In the genomic region with DNA sequence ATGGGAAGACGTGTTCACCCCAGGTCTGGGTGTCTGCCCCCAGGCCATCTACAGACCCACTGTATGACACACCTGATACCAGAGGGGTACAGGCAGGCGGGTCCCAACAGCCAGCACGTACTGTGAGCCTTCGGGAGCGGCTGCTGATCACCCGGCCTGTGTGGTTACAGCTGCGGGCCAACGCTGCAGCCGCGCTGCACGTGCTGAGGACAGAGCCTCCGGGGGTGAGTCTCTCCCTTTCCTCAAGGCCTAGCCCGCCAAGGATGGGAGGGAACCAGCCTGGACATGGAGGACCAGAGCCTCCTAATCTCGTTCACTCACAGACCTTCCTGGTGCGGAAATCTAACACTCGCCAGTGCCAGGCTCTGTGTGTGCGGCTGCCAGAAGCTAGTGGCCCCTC, we compare ENCODE assay signal across 8 mouse cellular contexts. TPM values are rescaled to one million over a fixed set of nuclear protein-coding genes. Genes with fewer than 3 reads are reported as not detected.
A peak's percentile ranks its signal among the peaks of the same experiment; 100 is the strongest.
DNase-seq lines count a peak whose midpoint lies in the region; ATAC-seq and TF ChIP-seq lines count a peak whose summit lies in the region.

No protein-coding gene starts in this region.

- H3K27ac ChIP-seq in kidney, embryonic 16.5 days (ENCODE audit: low read length): peak overlapping the region; percentile 11; the same call in 1 of the 2 replicates
- peak overlapping the region; percentile 84 for H3K27ac ChIP-seq in cortical plate, adult 2 months (ENCODE audit: insufficient read depth, low read length)
- H3K27ac ChIP-seq in hindbrain, embryonic 15.5 days (replicated peaks): no peak overlapping the region
- H3K27ac ChIP-seq in midbrain, embryonic 16.5 days (ENCODE audit: low read length): no peak overlapping the region

- TF ChIP-seq POLR2A in cortical plate, adult 2 months (IDR thresholded peaks at IDR 0.05; ENCODE audit: extremely low read depth, insufficient read depth, low read length): no peak

- peak overlapping the region; percentile 51 for H3K9ac ChIP-seq in kidney, embryonic 16.5 days (replicated peaks; ENCODE audit: low read length)
- H3K9ac ChIP-seq in hindbrain, embryonic 15.5 days: no peak overlapping the region
- peak overlapping the region; percentile 36; the same call in 1 of the 2 replicates for H3K9ac ChIP-seq in midbrain, embryonic 16.5 days (ENCODE audit: low read depth, low read length)

- peak overlapping the region; percentile 43 for H3K4me3 ChIP-seq in kidney, embryonic 16.5 days (ENCODE audit: low read length)
- H3K4me3 ChIP-seq in cortical plate, adult 2 months (ENCODE audit: insufficient read depth, low read length): peak overlapping the region; percentile 58
- H3K4me3 ChIP-seq in hindbrain, embryonic 15.5 days: 0 out of 2 replicates have a peak overlapping the region, but pooled peaks have one; percentile 3
- no peak overlapping the region for H3K4me3 ChIP-seq in midbrain, embryonic 16.5 days (ENCODE audit: low read depth, low read length)

- peak; percentile 28 for ATAC-seq in kidney, embryonic 16.5 days (ENCODE audit: low FRiP score, low TSS enrichment)
- ATAC-seq in hindbrain, embryonic 15.5 days (ENCODE audit: low FRiP score, low read depth): no peak
- ATAC-seq in midbrain, embryonic 16.5 days: no peak
- no peak for ATAC-seq in CD4-positive, CD25-positive, alpha-beta regulatory T cell, adult 4 months

- peak overlapping the region; percentile 46 for H3K4me2 ChIP-seq in kidney, embryonic 16.5 days (replicated peaks; ENCODE audit: low read depth, low read length)
- peak overlapping the region; percentile 16; the same call in 1 of the 2 replicates for H3K4me2 ChIP-seq in hindbrain, embryonic 15.5 days
- peak overlapping the region; percentile 9; the same call in 1 of the 2 replicates for H3K4me2 ChIP-seq in midbrain, embryonic 16.5 days (ENCODE audit: low read length)

- H3K27me3 ChIP-seq in kidney, embryonic 16.5 days (ENCODE audit: insufficient read depth, low read length): peaks cover 7% of the 10 kb centered on the region; the same call in 1 of the 2 replicates
- H3K27me3 ChIP-seq in hindbrain, embryonic 15.5 days: peaks cover 38% of the 10 kb centered on the region
- H3K27me3 ChIP-seq in midbrain, embryonic 16.5 days (ENCODE audit: control insufficient read depth, insufficient read depth, low read depth, low read length): peaks cover 35% of the 10 kb centered on the region

- no peaks in the 10 kb centered on the region for H3K9me3 ChIP-seq in kidney, embryonic 16.5 days (ENCODE audit: low read length)
- no peaks in the 10 kb centered on the region for H3K9me3 ChIP-seq in hindbrain, embryonic 15.5 days
- no peaks in the 10 kb centered on the region for H3K9me3 ChIP-seq in midbrain, embryonic 16.5 days (replicated peaks; ENCODE audit: control insufficient read depth, low read length, poor library complexity, severe bottlenecking)

- 9% methylated on average over 17 of the region's 17 CpGs for WGBS in kidney, embryonic 16.5 days
- WGBS in hindbrain, embryonic 15.5 days: 9% methylated on average over 17 of the region's 17 CpGs
- WGBS in midbrain, embryonic 16.5 days: 10% methylated on average over 17 of the region's 17 CpGs

- H3K36me3 ChIP-seq in kidney, embryonic 16.5 days (ENCODE audit: insufficient read depth, low read length): peaks cover 9% of the 10 kb centered on the region; the same call in 1 of the 2 replicates
- H3K36me3 ChIP-seq in hindbrain, embryonic 15.5 days: peaks cover 27% of the 10 kb centered on the region
- H3K36me3 ChIP-seq in midbrain, embryonic 16.5 days (ENCODE audit: control insufficient read depth, insufficient read depth, low read length): no peaks in the 10 kb centered on the region; the same call in 1 of the 2 replicates

- TF ChIP-seq CTCF in cortical plate, adult 2 months (IDR thresholded peaks at IDR 0.05; ENCODE audit: extremely low read depth, insufficient read depth, low read length): no peak

- no peak for DNase-seq in kidney, postnatal 14 days
- no peak for DNase-seq in gastrocnemius, postnatal 4 days (ENCODE audit: low spot score in 2 of 2)
- no peak for DNase-seq in right cerebral cortex, adult 2 months (ENCODE audit: low spot score in 2 of 2)

- H3K4me1 ChIP-seq in kidney, embryonic 16.5 days (ENCODE audit: insufficient read depth, low read length): peaks cover 31% of the 10 kb centered on the region
- H3K4me1 ChIP-seq in cortical plate, adult 2 months (ENCODE audit: control insufficient read depth, insufficient read depth, low read length): peaks cover 11% of the 10 kb centered on the region
- peaks cover 8% of the 10 kb centered on the region for H3K4me1 ChIP-seq in hindbrain, embryonic 15.5 days (replicated peaks)
- H3K4me1 ChIP-seq in midbrain, embryonic 16.5 days (ENCODE audit: control insufficient read depth, insufficient read depth, low read length): peaks cover 10% of the 10 kb centered on the region

RNA-seq across cellular contexts. Expression of a gene that starts 0.8 kb away (rescaled TPM):
- 3.6 and 4.8 TPM in 2 replicates for polyA plus RNA-seq in kidney, embryonic 16.5 days (2015; fragmentation: Nextera tagmentation; extraction: Ambion mirVana)
- 68.7 and 69.0 TPM in 2 replicates for polyA plus RNA-seq in cortical plate, adult 2 months (2012; rRNA removed)
- polyA plus RNA-seq in hindbrain, embryonic 15.5 days (2015; fragmentation: Nextera tagmentation; extraction: Ambion mirVana): 0.79 and 1.1 TPM in 2 replicates
- 1.5 and 1.8 TPM in 2 replicates for polyA plus RNA-seq in midbrain, embryonic 16.5 days (2015; fragmentation: Nextera tagmentation; extraction: Ambion mirVana)
- polyA plus RNA-seq in CD4-positive, CD25-positive, alpha-beta regulatory T cell, adult 4 months (2017; shearing (Covaris generic)): under 1 TPM; 0.14 to 0.17 TPM
- 1 to 10 TPM; 3.4 to 3.5 TPM for total RNA-seq in gastrocnemius, postnatal 4 days (2021)

RNA-seq across cellular contexts. Expression of a gene that starts 9.9 kb away (rescaled TPM):
- 53.1 and 53.4 TPM in 2 replicates for polyA plus RNA-seq in kidney, embryonic 16.5 days (2015; fragmentation: Nextera tagmentation; extraction: Ambion mirVana)
- 29.1 and 34.8 TPM in 2 replicates for polyA plus RNA-seq in cortical plate, adult 2 months (2012; rRNA removed)
- 30.7 and 31.7 TPM in 2 replicates for polyA plus RNA-seq in hindbrain, embryonic 15.5 days (2015; fragmentation: Nextera tagmentation; extraction: Ambion mirVana)
- 26.8 and 36.2 TPM in 2 replicates for polyA plus RNA-seq in midbrain, embryonic 16.5 days (2015; fragmentation: Nextera tagmentation; extraction: Ambion mirVana)
- 100 to 1,000 TPM in 1 of 2 experiments, 10 to 100 TPM in 1; 85.7 to 136 TPM for polyA plus RNA-seq in CD4-positive, CD25-positive, alpha-beta regulatory T cell, adult 4 months (2017; shearing (Covaris generic))
- total RNA-seq in gastrocnemius, postnatal 4 days (2021): 10 to 100 TPM; 18.3 to 19.6 TPM

RNA-seq across cellular contexts. Expression of a gene that starts 12.3 kb away (rescaled TPM):
- 1.9 and 3.8 TPM in 2 replicates for polyA plus RNA-seq in kidney, embryonic 16.5 days (2015; fragmentation: Nextera tagmentation; extraction: Ambion mirVana)
- polyA plus RNA-seq in cortical plate, adult 2 months (2012; rRNA removed): 4.8 and 6.8 TPM in 2 replicates
- 2.7 and 5.1 TPM in 2 replicates for polyA plus RNA-seq in hindbrain, embryonic 15.5 days (2015; fragmentation: Nextera tagmentation; extraction: Ambion mirVana)
- 2.9 and 4.2 TPM in 2 replicates for polyA plus RNA-seq in midbrain, embryonic 16.5 days (2015; fragmentation: Nextera tagmentation; extraction: Ambion mirVana)
- polyA plus RNA-seq in CD4-positive, CD25-positive, alpha-beta regulatory T cell, adult 4 months (2017; shearing (Covaris generic)): under 1 TPM; 0.35 to 0.80 TPM
- under 1 TPM in 1 of 2 experiments, not detected in 1; 0.29 TPM for total RNA-seq in gastrocnemius, postnatal 4 days (2021)

RNA-seq across cellular contexts. Expression of a gene that starts 12.4 kb away (rescaled TPM):
- polyA plus RNA-seq in kidney, embryonic 16.5 days (2015; fragmentation: Nextera tagmentation; extraction: Ambion mirVana): 60.2 and 65.1 TPM in 2 replicates
- polyA plus RNA-seq in cortical plate, adult 2 months (2012; rRNA removed): 106 and 111 TPM in 2 replicates
- 93.1 and 97.9 TPM in 2 replicates for polyA plus RNA-seq in hindbrain, embryonic 15.5 days (2015; fragmentation: Nextera tagmentation; extraction: Ambion mirVana)
- 82.9 and 102 TPM in 2 replicates for polyA plus RNA-seq in midbrain, embryonic 16.5 days (2015; fragmentation: Nextera tagmentation; extraction: Ambion mirVana)
- 10 to 100 TPM; 11.9 to 20.5 TPM for polyA plus RNA-seq in CD4-positive, CD25-positive, alpha-beta regulatory T cell, adult 4 months (2017; shearing (Covaris generic))
- total RNA-seq in gastrocnemius, postnatal 4 days (2021): 10 to 100 TPM; 28.5 to 31.4 TPM

RNA-seq across cellular contexts. Expression of a gene that starts 16.8 kb away (rescaled TPM):
- polyA plus RNA-seq in kidney, embryonic 16.5 days (2015; fragmentation: Nextera tagmentation; extraction: Ambion mirVana): 59.3 and 64.5 TPM in 2 replicates
- 5.8 and 6.3 TPM in 2 replicates for polyA plus RNA-seq in cortical plate, adult 2 months (2012; rRNA removed)
- 19.8 and 22.0 TPM in 2 replicates for polyA plus RNA-seq in hindbrain, embryonic 15.5 days (2015; fragmentation: Nextera tagmentation; extraction: Ambion mirVana)
- polyA plus RNA-seq in midbrain, embryonic 16.5 days (2015; fragmentation: Nextera tagmentation; extraction: Ambion mirVana): 16.0 and 16.5 TPM in 2 replicates
- not detected for polyA plus RNA-seq in CD4-positive, CD25-positive, alpha-beta regulatory T cell, adult 4 months (2017; shearing (Covaris generic))
- total RNA-seq in gastrocnemius, postnatal 4 days (2021): 100 to 1,000 TPM; 108 to 113 TPM

Comparison
In these comparisons a context has a peak if more than half of its experiments do, and no peak if none do; other contexts are left out.
1. H3K27ac ChIP-seq: peak in kidney, embryonic 16.5 days (single experiment) and cortical plate, adult 2 months (single experiment); none in hindbrain, embryonic 15.5 days (single experiment) and midbrain, embryonic 16.5 days (single experiment).
2. RNA of a gene that starts 0.8 kb away (polyA plus RNA-seq): 68.7 to 69.0 TPM in cortical plate, adult 2 months; 3.6 to 4.8 TPM in kidney, embryonic 16.5 days, 1.5 to 1.8 TPM in midbrain, embryonic 16.5 days, 0.79 to 1.1 TPM in hindbrain, embryonic 15.5 days and 0.14 to 0.17 TPM in CD4-positive, CD25-positive, alpha-beta regulatory T cell, adult 4 months; every median in the first group is over 10 times any median in the second.
3. Peak in every context shown above with its lines, with median percentiles within 50 percentile points of each other: H3K4me2 ChIP-seq.